23 mouse cellular contexts compared by ENCODE assay signal in genomic region chr6:85086645-85087044, GRCm38 (mm10). TPM values are rescaled to one million over a fixed set of nuclear protein-coding genes. Genes with fewer than 3 reads are reported as not detected.
DNase-seq lines count a peak whose midpoint lies in the region; ATAC-seq and TF ChIP-seq lines count a peak whose summit lies in the region.
"Had no signal": no experiment of that assay in that cellular context is flagged by ENCODE, and none has a peak within 500 bp of the region (broad histone marks: within the 10 kb centered on the region; RNA-seq: fewer than 3 reads in every experiment).

No protein-coding gene starts in this region.

- no peaks in the 10 kb centered on the region for H3K27me3 ChIP-seq in embryonic facial prominence, embryonic 14.5 days (replicated peaks; ENCODE audit: control insufficient read depth, insufficient read depth, low read length)
- no peaks in the 10 kb centered on the region for H3K27me3 ChIP-seq in embryonic facial prominence, embryonic 10.5 days (replicated peaks; ENCODE audit: low read depth, poor library complexity, severe bottlenecking)
- H3K27me3 ChIP-seq in heart, adult 2 months (ENCODE audit: control insufficient read depth, insufficient read depth, low read length): no peaks in the 10 kb centered on the region
- peaks cover 5% of the 10 kb centered on the region for H3K27me3 ChIP-seq in myocyte (ENCODE audit: control insufficient read depth, insufficient read depth, insufficient read length)
- H3K27me3 ChIP-seq: embryonic facial prominence, embryonic 15.5 days; heart, embryonic 15.5 days; hindbrain, embryonic 15.5 days; neural tube, embryonic 13.5 days had no signal

- H3K4me1 ChIP-seq in embryonic facial prominence, embryonic 14.5 days (ENCODE audit: control insufficient read depth, insufficient read depth, low read length): no peaks in the 10 kb centered on the region
- H3K4me1 ChIP-seq in embryonic facial prominence, embryonic 10.5 days: no peaks in the 10 kb centered on the region
- H3K4me1 ChIP-seq in heart, adult 2 months (ENCODE audit: control insufficient read depth, insufficient read depth, low read length): no peaks in the 10 kb centered on the region
- H3K4me1 ChIP-seq: embryonic facial prominence, embryonic 15.5 days; hindbrain, embryonic 15.5 days; neural tube, embryonic 13.5 days had no signal

- no peak overlapping the region for H3K9ac ChIP-seq in embryonic facial prominence, embryonic 14.5 days (ENCODE audit: low read depth, low read length)
- H3K9ac ChIP-seq in heart, adult 2 months (ENCODE audit: low read depth, low read length): no peak overlapping the region
- H3K9ac ChIP-seq: embryonic facial prominence, embryonic 15.5 days; heart, embryonic 15.5 days; hindbrain, embryonic 15.5 days; neural tube, embryonic 13.5 days had no signal

- TF ChIP-seq EP300 in heart, adult 2 months (IDR thresholded peaks at IDR 0.05; ENCODE audit: insufficient read depth, low read depth, low read length): no peak

- H3ac ChIP-seq in myocyte (ENCODE audit: control insufficient read depth, insufficient read length): no peak overlapping the region

- H3K27ac ChIP-seq in embryonic facial prominence, embryonic 14.5 days (replicated peaks; ENCODE audit: low read depth, low read length): no peak overlapping the region
- no peak overlapping the region for H3K27ac ChIP-seq in embryonic facial prominence, embryonic 10.5 days (replicated peaks)
- H3K27ac ChIP-seq in heart, adult 2 months: no peak overlapping the region
- H3K27ac ChIP-seq: embryonic facial prominence, embryonic 15.5 days; heart, embryonic 15.5 days; hindbrain, embryonic 15.5 days; neural tube, embryonic 13.5 days had no signal

- H3K4me3 ChIP-seq in embryonic facial prominence, embryonic 14.5 days (ENCODE audit: low read depth, low read length): no peak overlapping the region
- no peak overlapping the region for H3K4me3 ChIP-seq in embryonic facial prominence, embryonic 10.5 days
- H3K4me3 ChIP-seq in heart, adult 2 months: no peak overlapping the region
- no peak overlapping the region for H3K4me3 ChIP-seq in myocyte
- H3K4me3 ChIP-seq: embryonic facial prominence, embryonic 15.5 days; heart, embryonic 15.5 days; hindbrain, embryonic 15.5 days; neural tube, embryonic 13.5 days had no signal

- TF ChIP-seq CTCF in heart, adult 2 months (IDR thresholded peaks at IDR 0.05): no peak

- peak; percentile 65; the same call in 1 of the 2 replicates for ATAC-seq in embryonic facial prominence, embryonic 14.5 days (ENCODE audit: low read depth)
- ATAC-seq: forebrain, embryonic 14.5 days had no signal

- H3K4me2 ChIP-seq in embryonic facial prominence, embryonic 14.5 days (ENCODE audit: low read depth, low read length): no peak overlapping the region
- H3K4me2 ChIP-seq in myocyte (ENCODE audit: low read depth): peak overlapping the region; percentile 30
- H3K4me2 ChIP-seq: embryonic facial prominence, embryonic 15.5 days; heart, embryonic 15.5 days; hindbrain, embryonic 15.5 days; neural tube, embryonic 13.5 days had no signal

- WGBS in embryonic facial prominence, embryonic 14.5 days: 64% methylated on average over 3 of the region's 3 CpGs
- WGBS in embryonic facial prominence, embryonic 10.5 days: 78% methylated on average over 3 of the region's 3 CpGs
- 51% methylated on average over 3 of the region's 3 CpGs for WGBS in heart, adult 2 months

- H3K36me3 ChIP-seq in embryonic facial prominence, embryonic 14.5 days (ENCODE audit: control insufficient read depth, insufficient read depth, low read length): no peaks in the 10 kb centered on the region
- no peaks in the 10 kb centered on the region for H3K36me3 ChIP-seq in embryonic facial prominence, embryonic 10.5 days (replicated peaks)
- H3K36me3 ChIP-seq in heart, adult 2 months (ENCODE audit: control insufficient read depth, insufficient read depth, low read length): no peaks in the 10 kb centered on the region
- no peaks in the 10 kb centered on the region for H3K36me3 ChIP-seq in myocyte (ENCODE audit: control insufficient read depth, insufficient read depth)
- H3K36me3 ChIP-seq: embryonic facial prominence, embryonic 15.5 days; heart, embryonic 15.5 days; hindbrain, embryonic 15.5 days; neural tube, embryonic 13.5 days had no signal

- TF ChIP-seq POLR2A in heart, adult 2 months (IDR thresholded peaks at IDR 0.05; ENCODE audit: insufficient read depth, low read depth, low read length): no peak
- TF ChIP-seq POLR2A in myocyte (IDR thresholded peaks at IDR 0.05; ENCODE audit: insufficient read length, low read depth): no peak

- H3K79me2 ChIP-seq in heart, adult 2 months (replicated peaks; ENCODE audit: control insufficient read depth, insufficient read depth, low read length): no peaks in the 10 kb centered on the region
- no peaks in the 10 kb centered on the region for H3K79me2 ChIP-seq in myocyte (ENCODE audit: control insufficient read depth, insufficient read depth)

- intact Hi-C loops in heart, postnatal 10 days (cut with DNase I): no loop called here
- intact Hi-C loops in heart, adult 2 months (cut with DNase I): no loop called here

- H3K9me3 ChIP-seq in embryonic facial prominence, embryonic 14.5 days (ENCODE audit: control insufficient read depth, low read length): no peaks in the 10 kb centered on the region
- no peaks in the 10 kb centered on the region for H3K9me3 ChIP-seq in embryonic facial prominence, embryonic 10.5 days
- H3K9me3 ChIP-seq: embryonic facial prominence, embryonic 15.5 days; heart, embryonic 15.5 days; hindbrain, embryonic 15.5 days; neural tube, embryonic 13.5 days had no signal

- DNase-seq in embryonic facial prominence, embryonic 14.5 days (ENCODE audit: low spot score): no peak
- DNase-seq in embryonic facial prominence, embryonic 10.5 days (ENCODE audit: low spot score): no peak
- peak; percentile 7 to 25 for DNase-seq in heart, postnatal 10 days
- no peak for DNase-seq in heart, adult 2 months
- DNase-seq in frontal cortex, postnatal 25 days (ENCODE audit: low spot score in 2 of 2): no peak
- no peak for DNase-seq in B cell, adult 2 months
- DNase-seq: cerebellum, adult 8-10 months; cerebellum, postnatal 36 days; embryo, embryonic 11 days; kidney, adult 2 months; kidney, postnatal 10 days; lung, postnatal 4 days; midbrain, embryonic 14.5 days; retina, postnatal 1 day; right cerebral cortex, postnatal 25 days; thymus, adult 18-20 months; thymus, postnatal 4 days had no signal

TF ChIP-seq in myocyte, 11 proteins besides CTCF, POLR2A, EP300 and RAD21:
- TF ChIP-seq USF1 (IDR thresholded peaks at IDR 0.05; ENCODE audit: low read depth) (no peak), E2F4 (IDR thresholded peaks at IDR 0.05; ENCODE audit: insufficient read depth) (no peak), CEBPB (IDR thresholded peaks at IDR 0.05; ENCODE audit: insufficient read depth, poor library complexity, severe bottlenecking) (no peak), MYOG (IDR thresholded peaks at IDR 0.05; ENCODE audit: control insufficient read depth in 1 of 3, insufficient read depth in 1 of 3, insufficient read length in 2 of 3, low read depth in 2 of 3) (no peak), POLR2AphosphoS2 (IDR thresholded peaks at IDR 0.05; ENCODE audit: insufficient read length, low read depth) (no peak), SRF (IDR thresholded peaks at IDR 0.05; ENCODE audit: control insufficient read depth, insufficient read length, low read depth) (no peak), REST (IDR thresholded peaks at IDR 0.05; ENCODE audit: insufficient read depth, insufficient read length) (no peak), MAX (IDR thresholded peaks at IDR 0.05; ENCODE audit: low read depth) (no peak), TCF12 (IDR thresholded peaks at IDR 0.05; ENCODE audit: insufficient read depth, poor library complexity, severe bottlenecking) (no peak), MYOD1 (IDR thresholded peaks at IDR 0.05; ENCODE audit: control insufficient read depth in 1 of 3, insufficient read length in 2 of 3, low read depth in 2 of 3) (no peak), TCF3 (IDR thresholded peaks at IDR 0.05; ENCODE audit: insufficient read length, low read depth) (no peak)

RNA-seq across cellular contexts. Expression of gene Exoc6b, which starts 17.3 kb away (rescaled TPM):
- polyA plus RNA-seq in embryonic facial prominence, embryonic 14.5 days (2014; fragmentation: Nextera tagmentation; extraction: Ambion mirVana): 29.9 and 33.0 TPM in 2 replicates
- polyA plus RNA-seq in embryonic facial prominence, embryonic 10.5 days (2016; fragmentation: Nextera tagmentation; extraction: Ambion mirVana): 26.2 and 27.4 TPM in 2 replicates
- total RNA-seq in heart, postnatal 10 days (2021): 10 to 100 TPM; 21.8 to 24.2 TPM
- 10 to 100 TPM; 15.6 to 20.8 TPM for total RNA-seq in heart, adult 2 months (2021)
- 6.2 and 10.9 TPM in 2 replicates for polyA plus RNA-seq in heart, adult 2 months (2012; rRNA removed)
- 9.3 TPM for polyA plus RNA-seq in myocyte (2012; fragmentation: generic; extraction: Trizol)

RNA-seq across cellular contexts. Expression of gene Spr, which starts 50.9 kb away (rescaled TPM):
- 54.5 and 59.2 TPM in 2 replicates for polyA plus RNA-seq in embryonic facial prominence, embryonic 14.5 days (2014; fragmentation: Nextera tagmentation; extraction: Ambion mirVana)
- polyA plus RNA-seq in embryonic facial prominence, embryonic 10.5 days (2016; fragmentation: Nextera tagmentation; extraction: Ambion mirVana): 53.8 and 58.1 TPM in 2 replicates
- total RNA-seq in heart, postnatal 10 days (2021): 10 to 100 TPM; 57.6 to 58.9 TPM
- 10 to 100 TPM; 85.9 to 92.3 TPM for total RNA-seq in heart, adult 2 months (2021)
- polyA plus RNA-seq in heart, adult 2 months (2012; rRNA removed): 33.2 and 34.7 TPM in 2 replicates
- 72.4 TPM for polyA plus RNA-seq in myocyte (2012; fragmentation: generic; extraction: Trizol)

Comparison
In these comparisons a context has a peak if more than half of its experiments do, and no peak if none do; other contexts are left out.
1. DNase-seq: peak in heart, postnatal 10 days (2 of 2); none in embryonic facial prominence, embryonic 14.5 days (single experiment), embryonic facial prominence, embryonic 10.5 days (single experiment), heart, adult 2 months (0 of 2), frontal cortex, postnatal 25 days (0 of 2) and B cell, adult 2 months (0 of 2).